Mouse (Mus musculus) spleen, adult 18-20 months (tissue): ENCODE data around the gene Trem1.

ENCODE experiments used
- DNase-seq, 2 experiments: peaks; one replicate each; pipeline ENCODE4 v3.0.0; 2022; ENCODE audit warnings: mixed read lengths in 2 of 2

The Trem1 gene

GRCm38 (mm10) chr17:48268276-48268675 lies 35.7 kb downstream of the Trem1 start:
- DNase-seq, result no peak

GRCm38 (mm10) chr17:48269833-48270232 lies 37.3 kb downstream of the Trem1 start:
- no peak for DNase-seq

GRCm38 (mm10) chr17:48272158-48272557 lies 39.6 kb downstream of the Trem1 start:
- no peak for DNase-seq

GRCm38 (mm10) chr17:48272598-48272997 lies 40.0 kb downstream of the Trem1 start:
- no peak for DNase-seq

GRCm38 (mm10) chr17:48274098-48274497 lies 41.5 kb downstream of the Trem1 start:
- no peak for DNase-seq

- peak; percentile 62 to 85 for DNase-seq
These were observed 42.3 kb downstream of the Trem1 start for GRCm38 (mm10) chr17:48274885-48275284.

- DNase-seq, result no peak
These were observed 43.2 kb downstream of the Trem1 start for GRCm38 (mm10) chr17:48275736-48276135.

GRCm38 (mm10) chr17:48278381-48278780 lies 45.8 kb downstream of the Trem1 start:
- no peak for DNase-seq

- no peak for DNase-seq
These were observed 46.4 kb downstream of the Trem1 start for GRCm38 (mm10) chr17:48279002-48279401.

- DNase-seq, result no peak
These were observed 48.6 kb downstream of the Trem1 start for GRCm38 (mm10) chr17:48280943-48281738.

- DNase-seq, result no peak
These were observed 49.1 kb downstream of the Trem1 start for GRCm38 (mm10) chr17:48281739-48282085.

- DNase-seq, result no peak
These were observed 54.2 kb downstream of the Trem1 start for GRCm38 (mm10) chr17:48286765-48287164.

- no peak for DNase-seq
These were observed 54.7 kb downstream of the Trem1 start for GRCm38 (mm10) chr17:48287276-48287675.

GRCm38 (mm10) chr17:48293500-48294194 lies 61.1 kb downstream of the Trem1 start:
- DNase-seq, result peak in 1 of 2 experiments; percentile 22
